Mouse (Mus musculus): Measurements from ENCODE around the gene Fmo5. TPM values are rescaled to one million over a fixed set of nuclear protein-coding genes. Genes with fewer than 3 reads are reported as not detected.

Gene Fmo5
- polyA plus RNA-seq, 1 experiment from 2014 or later = 1.3 TPM

GRCm38 (mm10) chr3:97611021-97611420 lies 17.6 kb upstream of the Fmo5 start:
- Histone ChIP-seq H3K4me1 (no peaks in the 10 kb centered on the region), H3K27me3 (0 out of 2 replicates have a peak, but pooled peaks cover 3% of the 10 kb centered on the region), H3K4me2 (replicated peaks) (no peak overlapping the region), H3K36me3 (no peaks in the 10 kb centered on the region), H3K4me3 (no peak overlapping the region), H3K27ac (no peak overlapping the region), H3K9me3 (no peaks in the 10 kb centered on the region), H3K9ac (no peak overlapping the region)
- no peak for ATAC-seq (ENCODE audit: insufficient number of reproducible peaks, insufficient read depth, low FRiP score, low TSS enrichment)
- WGBS = 79% methylated on average over 6 of the region's 6 CpGs

GRCm38 (mm10) chr3:97615154-97615553 lies 13.4 kb upstream of the Fmo5 start:
- Histone ChIP-seq H3K4me1 (no peaks in the 10 kb centered on the region), H3K9me3 (no peaks in the 10 kb centered on the region), H3K36me3 (no peaks in the 10 kb centered on the region), H3K9ac (no peak overlapping the region), H3K27ac (no peak overlapping the region), H3K4me2 (replicated peaks) (no peak overlapping the region), H3K27me3 (0 out of 2 replicates have a peak, but pooled peaks cover 3% of the 10 kb centered on the region), H3K4me3 (no peak overlapping the region)
- no peak for ATAC-seq (ENCODE audit: insufficient number of reproducible peaks, insufficient read depth, low FRiP score, low TSS enrichment)
- WGBS = 20% methylated on average over 1 of the region's 1 CpGs

GRCm38 (mm10) chr3:97615933-97616332 lies 12.7 kb upstream of the Fmo5 start:
- Histone ChIP-seq H3K36me3 (no peaks in the 10 kb centered on the region), H3K27me3 (0 out of 2 replicates have a peak, but pooled peaks cover 3% of the 10 kb centered on the region), H3K4me1 (no peaks in the 10 kb centered on the region), H3K4me3 (no peak overlapping the region), H3K9ac (no peak overlapping the region), H3K27ac (no peak overlapping the region), H3K9me3 (no peaks in the 10 kb centered on the region), H3K4me2 (replicated peaks) (no peak overlapping the region)
- ATAC-seq (ENCODE audit: insufficient number of reproducible peaks, insufficient read depth, low FRiP score, low TSS enrichment) = no peak
- WGBS = 89% methylated on average over 4 of the region's 4 CpGs

GRCm38 (mm10) chr3:97617091-97617825 lies 11.3 kb upstream of the Fmo5 start:
- Histone ChIP-seq H3K4me2 (replicated peaks) (no peak overlapping the region), H3K27ac (no peak overlapping the region), H3K4me3 (no peak overlapping the region), H3K36me3 (no peaks in the 10 kb centered on the region), H3K4me1 (no peaks in the 10 kb centered on the region), H3K27me3 (no peaks in the 10 kb centered on the region), H3K9me3 (no peaks in the 10 kb centered on the region), H3K9ac (no peak overlapping the region)
- ATAC-seq (ENCODE audit: insufficient number of reproducible peaks, insufficient read depth, low FRiP score, low TSS enrichment) = no peak
- 95% methylated on average over 19 of the region's 19 CpGs for WGBS

- Histone ChIP-seq H3K9me3 (no peaks in the 10 kb centered on the region), H3K4me2 (replicated peaks) (no peak overlapping the region), H3K27me3 (no peaks in the 10 kb centered on the region), H3K36me3 (no peaks in the 10 kb centered on the region), H3K9ac (no peak overlapping the region), H3K27ac (no peak overlapping the region), H3K4me1 (no peaks in the 10 kb centered on the region), H3K4me3 (no peak overlapping the region)
- ATAC-seq (ENCODE audit: insufficient number of reproducible peaks, insufficient read depth, low FRiP score, low TSS enrichment) = no peak
- 88% methylated on average over 8 of the region's 8 CpGs for WGBS
Measured at GRCm38 (mm10) chr3:97617899-97618298, 10.7 kb upstream of the Fmo5 start.

GRCm38 (mm10) chr3:97620657-97621056 lies 7.9 kb upstream of the Fmo5 start:
- Histone ChIP-seq H3K4me3 (no peak overlapping the region), H3K9ac (no peak overlapping the region), H3K27me3 (no peaks in the 10 kb centered on the region), H3K4me2 (replicated peaks) (no peak overlapping the region), H3K9me3 (no peaks in the 10 kb centered on the region), H3K4me1 (no peaks in the 10 kb centered on the region), H3K27ac (no peak overlapping the region), H3K36me3 (no peaks in the 10 kb centered on the region)
- WGBS = 86% methylated on average over 4 of the region's 4 CpGs
- no peak for ATAC-seq (ENCODE audit: insufficient number of reproducible peaks, insufficient read depth, low FRiP score, low TSS enrichment)

GRCm38 (mm10) chr3:97624611-97625010 lies 4.0 kb upstream of the Fmo5 start:
- no peaks in the 10 kb centered on the region for H3K36me3 ChIP-seq
- H3K27ac ChIP-seq = no peak overlapping the region
- H3K9me3 ChIP-seq = no peaks in the 10 kb centered on the region
- no peak overlapping the region for H3K9ac ChIP-seq
- 45% methylated on average over 2 of the region's 2 CpGs for WGBS
- no peaks in the 10 kb centered on the region for H3K27me3 ChIP-seq
- H3K4me1 ChIP-seq = peaks cover 5% of the 10 kb centered on the region; the same call in 1 of the 2 replicates
- H3K4me3 ChIP-seq = no peak overlapping the region
- H3K4me2 ChIP-seq (replicated peaks) = no peak overlapping the region
- no peak for ATAC-seq (ENCODE audit: insufficient number of reproducible peaks, insufficient read depth, low FRiP score, low TSS enrichment)

- no peaks in the 10 kb centered on the region for H3K36me3 ChIP-seq
- H3K27me3 ChIP-seq = no peaks in the 10 kb centered on the region
- ATAC-seq (ENCODE audit: insufficient number of reproducible peaks, insufficient read depth, low FRiP score, low TSS enrichment) = no peak
- H3K9ac ChIP-seq = no peak overlapping the region
- no peak overlapping the region for H3K27ac ChIP-seq
- H3K4me3 ChIP-seq = peak overlapping the region; percentile 39
- H3K4me2 ChIP-seq (replicated peaks) = peak overlapping the region; percentile 60
- 77% methylated on average over 7 of the region's 7 CpGs for WGBS
- no peaks in the 10 kb centered on the region for H3K9me3 ChIP-seq
- peaks cover 5% of the 10 kb centered on the region; the same call in 1 of the 2 replicates for H3K4me1 ChIP-seq
Measured at GRCm38 (mm10) chr3:97627893-97628292, 711 bp upstream of the Fmo5 start.

GRCm38 (mm10) chr3:97629941-97630340 lies 1.3 kb downstream of the Fmo5 start:
- 86% methylated on average over 4 of the region's 4 CpGs for WGBS
- H3K4me3 ChIP-seq = no peak overlapping the region
- no peaks in the 10 kb centered on the region for H3K27me3 ChIP-seq
- H3K4me1 ChIP-seq = peaks cover 5% of the 10 kb centered on the region; the same call in 1 of the 2 replicates
- H3K36me3 ChIP-seq = no peaks in the 10 kb centered on the region
- H3K9ac ChIP-seq = no peak overlapping the region
- no peak for ATAC-seq (ENCODE audit: insufficient number of reproducible peaks, insufficient read depth, low FRiP score, low TSS enrichment)
- no peak overlapping the region for H3K4me2 ChIP-seq (replicated peaks)
- no peak overlapping the region for H3K27ac ChIP-seq
- H3K9me3 ChIP-seq = no peaks in the 10 kb centered on the region

- Histone ChIP-seq H3K27ac (no peak overlapping the region), H3K4me2 (replicated peaks) (no peak overlapping the region), H3K4me1 (peaks cover 5% of the 10 kb centered on the region; the same call in 1 of the 2 replicates), H3K4me3 (no peak overlapping the region), H3K36me3 (no peaks in the 10 kb centered on the region), H3K9me3 (no peaks in the 10 kb centered on the region), H3K9ac (no peak overlapping the region), H3K27me3 (no peaks in the 10 kb centered on the region)
- ATAC-seq (ENCODE audit: insufficient number of reproducible peaks, insufficient read depth, low FRiP score, low TSS enrichment) = no peak
- 88% methylated on average over 4 of the region's 4 CpGs for WGBS
Measured at GRCm38 (mm10) chr3:97630746-97631145, 2.1 kb downstream of the Fmo5 start.

- Histone ChIP-seq H3K27me3 (no peaks in the 10 kb centered on the region), H3K4me1 (peaks cover 5% of the 10 kb centered on the region; the same call in 1 of the 2 replicates), H3K4me3 (no peak overlapping the region), H3K27ac (no peak overlapping the region), H3K9ac (no peak overlapping the region), H3K36me3 (no peaks in the 10 kb centered on the region), H3K4me2 (replicated peaks) (no peak overlapping the region), H3K9me3 (no peaks in the 10 kb centered on the region)
- no peak for ATAC-seq (ENCODE audit: insufficient number of reproducible peaks, insufficient read depth, low FRiP score, low TSS enrichment)
- 83% methylated on average over 8 of the region's 8 CpGs for WGBS
Measured at GRCm38 (mm10) chr3:97631258-97631860, 2.8 kb downstream of the Fmo5 start.

GRCm38 (mm10) chr3:97633456-97633855 lies 4.9 kb downstream of the Fmo5 start:
- no peaks in the 10 kb centered on the region for H3K36me3 ChIP-seq
- no peak for ATAC-seq (ENCODE audit: insufficient number of reproducible peaks, insufficient read depth, low FRiP score, low TSS enrichment)
- no peaks in the 10 kb centered on the region for H3K9me3 ChIP-seq
- H3K27me3 ChIP-seq = no peaks in the 10 kb centered on the region
- H3K9ac ChIP-seq = no peak overlapping the region
- H3K27ac ChIP-seq = no peak overlapping the region
- 77% methylated on average over 4 of the region's 4 CpGs for WGBS
- H3K4me3 ChIP-seq = no peak overlapping the region
- no peak overlapping the region for H3K4me2 ChIP-seq (replicated peaks)
- peaks cover 5% of the 10 kb centered on the region; the same call in 1 of the 2 replicates for H3K4me1 ChIP-seq
